In the genomic region with DNA sequence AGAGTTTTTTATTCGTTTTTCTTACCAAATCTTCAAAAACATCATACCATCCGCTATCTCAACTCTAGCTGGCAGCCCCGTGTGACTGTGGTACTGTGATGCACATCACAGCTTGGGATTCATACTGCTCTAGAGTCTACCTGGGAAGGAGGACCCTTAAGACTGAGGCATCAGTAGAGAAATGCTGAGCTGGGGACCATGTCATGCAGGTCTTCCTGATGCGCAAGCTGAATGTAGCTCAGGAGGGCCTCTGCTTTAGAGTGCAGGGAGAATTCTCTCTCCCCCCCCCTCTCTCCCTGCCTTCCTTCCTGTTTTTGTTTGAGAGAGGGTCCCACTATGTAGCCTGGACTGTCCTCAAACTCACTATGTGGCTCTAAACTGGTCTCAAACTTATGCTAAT, we compare ENCODE assay signal across 9 mouse cellular contexts. TPM values are rescaled to one million over a fixed set of nuclear protein-coding genes. Genes with fewer than 3 reads are reported as not detected.
DNase-seq lines count a peak whose midpoint lies in the region; ATAC-seq and TF ChIP-seq lines count a peak whose summit lies in the region.
"Had no signal": no experiment of that assay in that cellular context is flagged by ENCODE, and none has a peak within 500 bp of the region (broad histone marks: within the 10 kb centered on the region; RNA-seq: fewer than 3 reads in every experiment).

No protein-coding gene starts in this region.

- no peak for DNase-seq in forebrain, embryonic 11.5 days (ENCODE audit: low spot score)
- DNase-seq in forebrain, postnatal 0 days = no peak
- no peak for DNase-seq in spleen, adult 2 months (ENCODE audit: low read depth in 1 of 2, low spot score in 2 of 2)
- DNase-seq in spleen, postnatal 36 days (ENCODE audit: low spot score in 2 of 2) = no peak
- DNase-seq in liver, embryonic 14.5 days (ENCODE audit: low read depth in 3 of 3, low spot score in 3 of 3) = no peak
- DNase-seq in thymus, postnatal 10 days (ENCODE audit: low spot score in 2 of 2) = no peak
- no peak for DNase-seq in adipocyte (ENCODE audit: low spot score)
- no peak for DNase-seq in right cerebral cortex, adult 18-20 months

- no peak for TF ChIP-seq CTCF in forebrain, postnatal 0 days (IDR thresholded peaks at IDR 0.05; ENCODE audit: low read depth)
- no peak for TF ChIP-seq CTCF in spleen, adult 2 months (IDR thresholded peaks at IDR 0.05; ENCODE audit: extremely low read depth, insufficient read depth, insufficient read length, insufficient replicate concordance)
- no peak for TF ChIP-seq CTCF in liver, embryonic 14.5 days (IDR thresholded peaks at IDR 0.05; ENCODE audit: low read depth)

- H3K27ac ChIP-seq in forebrain, embryonic 11.5 days (ENCODE audit: low read depth, low read length) = no peak overlapping the region
- H3K27ac ChIP-seq in forebrain, postnatal 0 days (ENCODE audit: low read depth, low read length) = no peak overlapping the region
- peak overlapping the region; percentile 7; the same call in 1 of the 2 replicates for H3K27ac ChIP-seq in spleen, adult 2 months (ENCODE audit: insufficient read depth, low read length)
- H3K27ac ChIP-seq in liver, embryonic 14.5 days = no peak overlapping the region

- no peaks in the 10 kb centered on the region; the same call in 1 of the 2 replicates for H3K36me3 ChIP-seq in forebrain, embryonic 11.5 days (ENCODE audit: control insufficient read depth, insufficient read depth, low read length)
- H3K36me3 ChIP-seq in forebrain, postnatal 0 days (ENCODE audit: insufficient read depth) = peaks cover 15% of the 10 kb centered on the region; the same call in 1 of the 2 replicates
- H3K36me3 ChIP-seq in spleen, adult 2 months (ENCODE audit: control insufficient read depth, insufficient read depth, low read length) = no peaks in the 10 kb centered on the region
- H3K36me3 ChIP-seq in liver, embryonic 14.5 days (replicated peaks; ENCODE audit: control insufficient read depth, insufficient read depth, low read depth) = no peaks in the 10 kb centered on the region

- whole genome bisulfite sequencing in forebrain, embryonic 11.5 days = 62% methylated on average over 4 of the region's 4 CpGs
- 58% methylated on average over 4 of the region's 4 CpGs for WGBS in forebrain, postnatal 0 days
- 63% methylated on average over 4 of the region's 4 CpGs for WGBS in spleen, adult 2 months
- WGBS in liver, embryonic 14.5 days (ENCODE audit: insufficient replicate concordance) = 41% methylated on average over 4 of the region's 4 CpGs

- TF ChIP-seq EP300 in liver, embryonic 14.5 days (IDR thresholded peaks at IDR 0.05; ENCODE audit: low read depth) = no peak

- no peak for TF ChIP-seq POLR2A in spleen, adult 2 months (IDR thresholded peaks at IDR 0.05; ENCODE audit: low read depth, low read length)

- H3K27me3 ChIP-seq in forebrain, embryonic 11.5 days (ENCODE audit: control insufficient read depth, insufficient read depth, low read length) = no peaks in the 10 kb centered on the region
- no peaks in the 10 kb centered on the region for H3K27me3 ChIP-seq in forebrain, postnatal 0 days (ENCODE audit: insufficient read depth, low read length)
- H3K27me3 ChIP-seq in spleen, adult 2 months (ENCODE audit: control insufficient read depth, insufficient read depth, low read length) = no peaks in the 10 kb centered on the region
- H3K27me3 ChIP-seq in liver, embryonic 14.5 days (ENCODE audit: control insufficient read depth, insufficient read depth, low read length) = no peaks in the 10 kb centered on the region

- ATAC-seq in forebrain, embryonic 11.5 days (replicated peaks; ENCODE audit: low FRiP score) = no peak
- no peak for ATAC-seq in forebrain, postnatal 0 days
- no peak for ATAC-seq in liver, embryonic 14.5 days (ENCODE audit: insufficient read depth)

- peak overlapping the region; percentile 74; the same call in 1 of the 2 replicates for H3K4me2 ChIP-seq in forebrain, embryonic 11.5 days (ENCODE audit: low read depth, low read length, severe bottlenecking)
- H3K4me2 ChIP-seq in forebrain, postnatal 0 days (ENCODE audit: low read depth) = no peak overlapping the region; the same call in 1 of the 2 replicates
- peak overlapping the region; percentile 76 for H3K4me2 ChIP-seq in liver, embryonic 14.5 days (ENCODE audit: low read depth)

- no peak overlapping the region for H3K4me3 ChIP-seq in forebrain, embryonic 11.5 days (ENCODE audit: low read depth, low read length)
- no peak overlapping the region for H3K4me3 ChIP-seq in forebrain, postnatal 0 days (ENCODE audit: low read depth, low read length)
- H3K4me3 ChIP-seq in spleen, adult 2 months (ENCODE audit: extremely low read depth, insufficient read depth, insufficient read length) = no peak overlapping the region
- H3K4me3 ChIP-seq in liver, embryonic 14.5 days (ENCODE audit: insufficient read depth in 1 of 2, low read depth in 2 of 2, low read length in 2 of 2) = peak overlapping the region; percentile 54 to 67; a peak in 3 of 4 replicates

- H3K9ac ChIP-seq in forebrain, embryonic 11.5 days (ENCODE audit: low read length) = no peak overlapping the region
- H3K9ac ChIP-seq in forebrain, postnatal 0 days = no peak overlapping the region
- H3K9ac ChIP-seq in liver, embryonic 14.5 days (replicated peaks) = peak overlapping the region; percentile 62

- H3K4me1 ChIP-seq in forebrain, embryonic 11.5 days (replicated peaks; ENCODE audit: control insufficient read depth, insufficient read depth, low read length) = 0 out of 2 replicates have a peak, but pooled peaks cover 4% of the 10 kb centered on the region
- H3K4me1 ChIP-seq in forebrain, postnatal 0 days (ENCODE audit: insufficient read depth) = 0 out of 2 replicates have a peak, but pooled peaks cover 3% of the 10 kb centered on the region
- peaks cover 8% of the 10 kb centered on the region; the same call in 1 of the 2 replicates for H3K4me1 ChIP-seq in spleen, adult 2 months (ENCODE audit: control insufficient read depth, insufficient read depth, insufficient read length)
- peaks cover 13 to 16% of the 10 kb centered on the region in 2 experiments for H3K4me1 ChIP-seq in liver, embryonic 14.5 days (replicated peaks; ENCODE audit: control insufficient read depth in 2 of 2, insufficient read depth in 2 of 2, low read length in 1 of 2)

- no peaks in the 10 kb centered on the region for H3K9me3 ChIP-seq in forebrain, embryonic 11.5 days (ENCODE audit: control insufficient read depth, low read length)
- no peaks in the 10 kb centered on the region for H3K9me3 ChIP-seq in forebrain, postnatal 0 days (ENCODE audit: low read length)
- H3K9me3 ChIP-seq in liver, embryonic 14.5 days (ENCODE audit: control insufficient read depth, low read length) = no peaks in the 10 kb centered on the region

RNA-seq across cellular contexts. Expression of a gene that starts 14.9 kb away (rescaled TPM):
- 46.6 and 48.2 TPM in 2 replicates for polyA plus RNA-seq in forebrain, embryonic 11.5 days (2014; fragmentation: Nextera tagmentation; extraction: Ambion mirVana)
- 200 and 213 TPM in 2 replicates for total RNA-seq in forebrain, postnatal 0 days (2014; rRNA removed)
- polyA plus RNA-seq in forebrain, postnatal 0 days (2015; fragmentation: Nextera tagmentation; extraction: Ambion mirVana) = 45.5 and 46.2 TPM in 2 replicates
- polyA plus RNA-seq in spleen, adult 2 months (2012; rRNA removed) = 14.4 and 16.5 TPM in 2 replicates
- polyA plus RNA-seq in liver, embryonic 14.5 days (2012; rRNA removed) = 10.0 and 13.1 TPM in 2 replicates
- 12.2 and 12.6 TPM in 2 replicates for polyA plus RNA-seq in liver, embryonic 14.5 days (2014; fragmentation: Nextera tagmentation; extraction: Ambion mirVana)

RNA-seq across cellular contexts. Expression of a gene that starts 26.9 kb away (rescaled TPM):
- not detected in 2 replicates for polyA plus RNA-seq in forebrain, embryonic 11.5 days (2014; fragmentation: Nextera tagmentation; extraction: Ambion mirVana)
- not detected in 2 replicates for total RNA-seq in forebrain, postnatal 0 days (2014; rRNA removed)
- not detected in 2 replicates for polyA plus RNA-seq in forebrain, postnatal 0 days (2015; fragmentation: Nextera tagmentation; extraction: Ambion mirVana)
- polyA plus RNA-seq in spleen, adult 2 months (2012; rRNA removed) = not detected in 2 replicates
- polyA plus RNA-seq in liver, embryonic 14.5 days (2012; rRNA removed) = not detected in 2 replicates
- polyA plus RNA-seq in liver, embryonic 14.5 days (2014; fragmentation: Nextera tagmentation; extraction: Ambion mirVana) = not detected in 2 replicates
- polyA plus RNA-seq: gonadal fat pad, adult 2 months had no signal

RNA-seq across cellular contexts. Expression of a gene that starts 32.5 kb away (rescaled TPM):
- polyA plus RNA-seq in forebrain, embryonic 11.5 days (2014; fragmentation: Nextera tagmentation; extraction: Ambion mirVana) = 2.7 and 3.2 TPM in 2 replicates
- total RNA-seq in forebrain, postnatal 0 days (2014; rRNA removed) = 5.3 and 6.5 TPM in 2 replicates
- 6.9 and 7.8 TPM in 2 replicates for polyA plus RNA-seq in forebrain, postnatal 0 days (2015; fragmentation: Nextera tagmentation; extraction: Ambion mirVana)
- 4.1 and 5.1 TPM in 2 replicates for polyA plus RNA-seq in spleen, adult 2 months (2012; rRNA removed)
- polyA plus RNA-seq in liver, embryonic 14.5 days (2012; rRNA removed) = 2.1 and 2.3 TPM in 2 replicates
- polyA plus RNA-seq in liver, embryonic 14.5 days (2014; fragmentation: Nextera tagmentation; extraction: Ambion mirVana) = 3.4 and 3.8 TPM in 2 replicates

RNA-seq across cellular contexts. Expression of a gene that starts 32.8 kb away (rescaled TPM):
- 4.8 and 6.0 TPM in 2 replicates for polyA plus RNA-seq in forebrain, embryonic 11.5 days (2014; fragmentation: Nextera tagmentation; extraction: Ambion mirVana)
- total RNA-seq in forebrain, postnatal 0 days (2014; rRNA removed) = 6.8 and 9.8 TPM in 2 replicates
- 5.4 and 6.9 TPM in 2 replicates for polyA plus RNA-seq in forebrain, postnatal 0 days (2015; fragmentation: Nextera tagmentation; extraction: Ambion mirVana)
- polyA plus RNA-seq in spleen, adult 2 months (2012; rRNA removed) = 7.4 and 9.8 TPM in 2 replicates
- 5.8 and 8.0 TPM in 2 replicates for polyA plus RNA-seq in liver, embryonic 14.5 days (2012; rRNA removed)
- polyA plus RNA-seq in liver, embryonic 14.5 days (2014; fragmentation: Nextera tagmentation; extraction: Ambion mirVana) = 39.0 and 39.5 TPM in 2 replicates

Comparison
In these comparisons a context has a peak if more than half of its experiments do, and no peak if none do; other contexts are left out.
1. H3K4me3 ChIP-seq: peak in liver, embryonic 14.5 days (2 of 2); none in forebrain, embryonic 11.5 days (single experiment), forebrain, postnatal 0 days (single experiment) and spleen, adult 2 months (single experiment).